Mouse (Mus musculus) neural tube, embryonic 11.5 days (tissue): ENCODE measurements around the gene Cntnap1. TPM values are rescaled to one million over a fixed set of nuclear protein-coding genes. Genes with fewer than 3 reads are reported as not detected.

Experiments used
- ATAC-seq: fragments of 200-750 bp; cut with Nextera tagmentation; 2 replicates; pipeline ENCODE4 v1.8.0; 2017; ENCODE audit warnings: moderate number of reproducible peaks, mild to moderate bottlenecking, moderate TSS enrichment, moderate library complexity; ENCODE audit not compliant: insufficient read depth, low FRiP score, low TSS enrichment
- DNase-seq: peaks from one replicate; pipeline ENCODE4 v3.0.0-alpha.2; 2015; ENCODE audit warnings: low spot score
- H3K27ac ChIP-seq: fragments of 300-500 bp; sonication (generic); 2 replicates; pipeline ENCODE4 v1.5.1; 2014; ENCODE audit warnings: low read depth, mild to moderate bottlenecking, low read length
- H3K27me3 ChIP-seq: fragments of 300-500 bp; sonication (generic); 2 replicates; pipeline ENCODE4 v1.6.1; 2014; ENCODE audit warnings: mild to moderate bottlenecking, low read length, mixed read lengths; ENCODE audit not compliant: control insufficient read depth, insufficient read depth
- H3K36me3 ChIP-seq: fragments of 300-500 bp; sonication (generic); 2 replicates; pipeline ENCODE4 v1.6.1; 2014; ENCODE audit warnings: mild to moderate bottlenecking, low read length, moderate library complexity, mixed read lengths; ENCODE audit not compliant: control insufficient read depth, insufficient read depth
- H3K4me1 ChIP-seq: fragments of 300-500 bp; sonication (generic); 2 replicates; pipeline ENCODE4 v1.6.1; 2014; ENCODE audit warnings: low read length, mixed read lengths; ENCODE audit not compliant: control insufficient read depth, insufficient read depth
- H3K4me2 ChIP-seq: fragments of 300-500 bp; sonication (generic); 2 replicates; pipeline ENCODE4 v1.6.1; 2014; ENCODE audit warnings: low read depth, mild to moderate bottlenecking, moderate library complexity
- H3K4me3 ChIP-seq: fragments of 300-500 bp; sonication (generic); 2 replicates; pipeline ENCODE4 v1.5.1; 2014; ENCODE audit warnings: low read depth, low read length
- H3K9ac ChIP-seq: fragments of 300-500 bp; sonication (generic); 2 replicates; pipeline ENCODE4 v1.6.1; 2014; ENCODE audit warnings: mild to moderate bottlenecking, low read length
- H3K9me3 ChIP-seq: fragments of 300-500 bp; sonication (generic); 2 replicates; pipeline ENCODE4 v1.6.1; 2016; ENCODE audit warnings: low read length; ENCODE audit not compliant: control insufficient read depth
- WGBS: fragments of 180-500 bp; shearing (Covaris S2); extraction: QIAGEN DNeasy Blood & Tissue Kit; methylation state at CpG from one replicate; pipeline ENCODE4 v1.1.7; 2014; 5-methylcytosine and 5-hydroxymethylcytosine counted together
- polyA plus RNA-seq: library from polyadenylated mRNA; unstranded; fragments of >200 nt; fragmentation: Nextera tagmentation; extraction: Ambion mirVana; gene quantifications from 2 replicates; pipeline ENCODE4 v1.2.1, GENCODE M21; 2014

The Cntnap1 gene
- polyA plus RNA-seq, 1 experiment from 2014 or later, result 0.94 TPM

DNA sequence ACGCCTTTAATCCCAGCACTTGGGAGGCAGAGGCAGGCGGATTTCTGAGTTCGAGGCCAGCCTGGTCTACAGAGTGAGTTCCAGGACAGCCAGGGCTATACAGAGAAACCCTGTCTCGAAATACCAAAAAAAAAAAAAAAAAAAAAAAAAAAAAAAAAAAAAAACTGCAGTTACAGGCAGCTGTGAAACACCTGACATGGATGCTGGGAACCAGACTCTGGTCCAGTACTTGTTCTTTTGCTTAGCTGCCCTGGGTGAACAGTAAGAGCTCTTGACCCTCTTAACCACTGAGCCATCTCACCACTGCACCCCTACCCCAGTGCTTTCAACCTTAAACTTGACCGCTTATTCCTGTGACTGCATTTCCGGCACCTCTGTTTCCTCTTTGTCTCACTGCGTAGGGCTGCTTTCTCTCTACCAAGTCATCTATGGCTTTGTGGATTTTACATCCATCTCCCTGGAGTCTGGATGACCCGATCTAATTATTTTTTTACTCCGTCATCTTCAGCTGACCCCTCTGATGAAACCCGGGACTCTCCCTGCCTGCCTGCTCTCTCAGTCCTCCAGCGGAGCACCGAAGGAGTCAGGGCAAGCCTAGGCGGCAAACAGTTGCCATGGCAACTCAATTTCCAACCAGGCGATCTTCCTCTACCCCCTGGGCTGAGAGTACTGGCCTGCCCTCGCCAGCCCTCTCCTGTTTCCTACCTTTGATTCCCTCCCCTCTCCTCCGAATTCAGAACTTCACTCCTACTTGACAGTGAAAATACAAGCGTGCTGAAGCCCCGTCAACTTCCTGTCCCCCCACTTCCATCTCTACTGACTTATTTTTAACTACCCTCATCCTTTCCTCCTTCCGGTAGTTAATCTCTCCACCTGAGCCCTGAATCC is 26.7 kb upstream of the Cntnap1 start:
- 18% methylated on average over 18 of the region's 19 CpGs for WGBS

DNA sequence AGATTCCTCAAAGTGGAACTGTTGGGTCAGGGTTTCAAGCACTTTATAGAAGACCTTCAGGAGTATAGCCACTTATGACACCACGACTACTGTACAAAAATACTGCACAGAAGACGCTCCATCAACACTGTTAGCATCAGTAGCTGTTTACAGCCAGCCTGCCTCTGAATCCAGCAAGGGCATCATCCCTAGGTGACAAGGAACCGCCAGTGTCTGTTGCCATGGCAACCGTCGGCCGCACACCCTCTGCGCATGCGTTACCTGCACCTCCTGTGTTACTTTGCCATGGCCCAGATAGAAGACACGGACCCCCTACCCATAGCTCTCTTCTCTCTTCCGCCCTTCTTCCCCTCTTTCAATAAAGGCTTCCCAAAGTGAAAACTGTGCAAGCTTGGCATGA is 23.9 kb upstream of the Cntnap1 start:
- DNase-seq (peak; percentile 70), ATAC-seq (no peak)
- Histone ChIP-seq H3K36me3 (no peaks in the 10 kb centered on the region), H3K9me3 (no peaks in the 10 kb centered on the region), H3K27ac (no peak overlapping the region), H3K9ac (no peak overlapping the region), H3K4me3 (no peak overlapping the region), H3K4me1 (peaks cover 9% of the 10 kb centered on the region; the same call in 1 of the 2 replicates), H3K4me2 (no peak overlapping the region), H3K27me3 (no peaks in the 10 kb centered on the region)
- 21% methylated on average over 10 of the region's 10 CpGs for WGBS

More for the DNA sequence above, 26.7 kb upstream of the Cntnap1 start:
- peak overlapping the region; percentile 44 for H3K4me2 ChIP-seq
- 0 out of 2 replicates have a peak overlapping the region, but pooled peaks have one; percentile 23 for H3K27ac ChIP-seq
- no peaks in the 10 kb centered on the region for H3K36me3 ChIP-seq
- DNase-seq (peak; percentile 73), ATAC-seq (no peak; the same call in 1 of the 2 replicates)
- peak overlapping the region; percentile 52 for H3K9ac ChIP-seq
- H3K4me1 ChIP-seq, result 0 out of 2 replicates have a peak, but pooled peaks cover 6% of the 10 kb centered on the region
- 0 out of 2 replicates have a peak overlapping the region, but pooled peaks have one; percentile 14 for H3K4me3 ChIP-seq
- no peaks in the 10 kb centered on the region for H3K27me3 ChIP-seq
- H3K9me3 ChIP-seq, result no peaks in the 10 kb centered on the region

DNA sequence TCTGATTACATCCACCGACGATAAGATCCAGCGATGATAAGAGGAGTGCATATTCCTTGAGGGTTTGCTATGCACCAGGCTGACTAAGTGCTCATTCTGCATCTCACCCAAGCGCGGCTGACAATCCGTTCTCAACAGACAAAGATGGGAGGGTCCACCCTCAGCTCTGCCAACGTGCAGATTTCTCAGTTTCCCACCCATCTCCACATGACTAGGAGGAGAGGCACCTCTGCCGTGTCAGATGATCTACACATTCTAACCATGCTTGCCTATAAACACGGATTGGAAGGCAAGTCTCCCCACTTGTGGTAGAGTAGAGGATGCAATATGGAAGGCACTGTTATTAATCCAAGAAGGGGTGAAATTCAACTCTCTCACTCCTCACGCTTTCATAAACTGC is 21.6 kb upstream of the Cntnap1 start:
- no peak overlapping the region for H3K4me3 ChIP-seq
- H3K27ac ChIP-seq, result no peak overlapping the region
- no peak for ATAC-seq
- no peak overlapping the region for H3K9ac ChIP-seq
- no peaks in the 10 kb centered on the region for H3K27me3 ChIP-seq
- H3K4me2 ChIP-seq, result no peak overlapping the region
- no peaks in the 10 kb centered on the region for H3K36me3 ChIP-seq
- no peaks in the 10 kb centered on the region for H3K9me3 ChIP-seq
- H3K4me1 ChIP-seq, result peaks cover 5% of the 10 kb centered on the region; the same call in 1 of the 2 replicates
- DNase-seq, result no peak
- 67% methylated on average over 10 of the region's 10 CpGs for WGBS

DNA sequence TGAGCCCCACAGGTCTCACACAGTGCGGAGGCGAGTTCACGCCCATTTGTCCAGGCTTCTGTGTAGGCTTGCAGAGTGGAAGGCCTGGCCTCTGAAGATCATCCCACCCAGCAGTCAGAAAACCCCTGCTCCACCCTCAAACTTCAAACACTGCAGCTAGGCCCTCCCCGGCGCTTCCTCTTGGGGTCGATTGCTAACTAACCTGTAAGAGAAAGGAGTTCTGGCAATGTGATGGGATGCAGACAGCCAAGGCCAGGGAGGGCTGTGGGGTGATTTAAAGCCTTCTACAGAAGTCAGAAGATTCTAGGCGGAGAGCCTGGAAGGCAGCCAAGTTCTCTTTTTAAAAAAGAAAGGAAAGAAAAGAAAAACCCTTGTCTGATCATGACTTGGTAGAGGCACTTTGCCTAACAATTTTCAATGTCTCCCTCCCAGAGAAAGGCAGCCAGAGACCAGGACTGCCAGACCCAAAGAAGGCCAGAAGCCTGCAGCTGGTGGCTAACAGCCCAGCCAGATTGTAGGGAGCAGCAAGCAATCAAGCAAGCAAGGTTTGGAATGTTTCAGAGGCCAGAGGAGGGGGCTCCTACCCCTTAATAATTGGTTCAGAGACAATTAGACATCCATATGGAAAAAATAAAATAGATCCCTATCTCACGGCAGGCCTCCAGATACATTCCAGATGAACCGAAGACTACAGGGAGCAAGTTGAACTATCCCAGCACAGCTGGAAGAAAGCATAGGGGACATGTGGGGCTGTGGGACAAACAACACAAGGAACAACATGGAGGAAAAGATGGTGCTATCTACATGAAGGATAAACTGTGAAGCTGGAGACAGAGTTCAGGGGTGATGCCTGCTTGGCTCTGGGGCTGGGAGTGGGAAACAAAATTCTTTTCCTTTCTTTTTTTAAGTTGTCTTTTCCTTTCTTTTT is 20.9 kb upstream of the Cntnap1 start:
- no peak overlapping the region for H3K4me3 ChIP-seq
- no peaks in the 10 kb centered on the region for H3K36me3 ChIP-seq
- WGBS, result 41% methylated on average over 9 of the region's 9 CpGs
- DNase-seq, result no peak
- H3K9me3 ChIP-seq, result no peaks in the 10 kb centered on the region
- H3K27ac ChIP-seq, result peak overlapping the region; percentile 23; the same call in 1 of the 2 replicates
- ATAC-seq, result no peak
- no peaks in the 10 kb centered on the region for H3K27me3 ChIP-seq
- no peak overlapping the region for H3K9ac ChIP-seq
- H3K4me1 ChIP-seq, result peaks cover 3% of the 10 kb centered on the region; the same call in 1 of the 2 replicates
- H3K4me2 ChIP-seq, result no peak overlapping the region

DNA sequence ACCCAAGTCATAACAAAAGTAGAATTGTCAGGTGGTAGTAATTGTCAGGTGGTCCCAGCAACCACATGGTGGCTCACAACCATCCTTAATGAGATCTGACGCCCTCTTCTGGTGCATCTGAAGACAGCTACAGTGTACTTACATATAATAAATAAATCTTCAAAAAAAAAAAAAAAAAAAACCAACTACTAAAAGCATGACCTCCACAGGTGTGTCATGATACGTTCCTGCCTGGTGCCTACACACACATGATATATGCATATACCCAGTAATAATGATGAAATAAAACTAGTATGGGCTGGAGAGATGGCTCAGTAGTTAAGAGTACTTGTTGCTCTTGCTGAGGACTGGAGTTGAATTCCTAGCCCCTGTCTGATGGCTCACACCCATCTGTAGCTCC is 19.3 kb upstream of the Cntnap1 start:
- no peaks in the 10 kb centered on the region; the same call in 1 of the 2 replicates for H3K27me3 ChIP-seq
- DNase-seq, result no peak
- H3K27ac ChIP-seq, result no peak overlapping the region
- H3K4me2 ChIP-seq, result no peak overlapping the region
- no peak overlapping the region for H3K4me3 ChIP-seq
- ATAC-seq, result no peak
- H3K36me3 ChIP-seq, result no peaks in the 10 kb centered on the region
- H3K9me3 ChIP-seq, result no peaks in the 10 kb centered on the region
- H3K4me1 ChIP-seq, result peaks cover 3% of the 10 kb centered on the region; the same call in 1 of the 2 replicates
- H3K9ac ChIP-seq, result no peak overlapping the region
- WGBS, result 50% methylated on average over 2 of the region's 2 CpGs

DNA sequence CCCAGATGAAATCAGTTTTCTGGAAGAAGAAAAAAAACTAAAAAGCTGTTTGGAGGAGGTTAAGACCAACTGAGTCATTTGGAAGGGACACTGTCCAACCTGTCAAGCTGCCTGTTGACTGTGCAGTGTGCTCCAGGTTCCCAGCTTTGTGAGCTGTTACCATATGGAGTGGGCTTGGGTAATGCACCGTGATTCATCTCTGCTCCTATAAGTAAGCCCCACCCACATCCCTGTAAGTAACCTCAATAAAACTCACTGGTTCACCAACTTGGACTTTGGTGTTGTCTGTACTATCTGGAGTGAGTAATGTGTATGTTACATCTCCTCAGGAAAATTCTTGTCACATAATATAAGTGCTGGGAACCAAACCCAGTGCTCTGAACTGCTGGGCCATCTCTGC is 17.5 kb upstream of the Cntnap1 start:
- WGBS, result 92% methylated on average over 1 of the region's 1 CpGs
- no peak overlapping the region for H3K9ac ChIP-seq
- ATAC-seq, result no peak
- peaks cover 4% of the 10 kb centered on the region; the same call in 1 of the 2 replicates for H3K27me3 ChIP-seq
- H3K36me3 ChIP-seq, result no peaks in the 10 kb centered on the region
- H3K9me3 ChIP-seq, result no peaks in the 10 kb centered on the region
- H3K4me2 ChIP-seq, result no peak overlapping the region
- DNase-seq, result no peak
- H3K27ac ChIP-seq, result no peak overlapping the region
- H3K4me3 ChIP-seq, result no peak overlapping the region
- H3K4me1 ChIP-seq, result peaks cover 3% of the 10 kb centered on the region; the same call in 1 of the 2 replicates

DNA sequence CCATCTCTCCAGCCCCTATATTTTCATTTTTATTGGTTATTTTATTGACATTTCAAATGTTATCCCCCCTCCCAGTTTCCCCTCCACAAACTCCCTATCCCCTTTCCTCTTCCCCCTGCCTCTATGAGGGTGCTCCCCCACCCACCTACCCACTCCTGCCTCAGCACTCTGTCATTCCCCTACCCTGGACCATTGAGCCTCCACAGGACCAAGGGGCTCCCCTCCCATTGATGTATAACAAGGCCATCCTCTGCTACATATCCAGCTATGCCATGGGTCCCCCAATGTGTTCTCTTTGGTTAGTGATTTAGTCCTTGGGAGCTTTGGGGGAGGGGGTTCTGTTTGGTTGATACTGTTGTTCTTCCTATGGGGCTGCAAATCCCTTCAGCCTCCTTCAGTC is 15.7 kb upstream of the Cntnap1 start:
- no peak overlapping the region for H3K27ac ChIP-seq
- no peaks in the 10 kb centered on the region for H3K36me3 ChIP-seq
- H3K9ac ChIP-seq, result no peak overlapping the region
- H3K4me2 ChIP-seq, result no peak overlapping the region
- ATAC-seq (no peak), DNase-seq (no peak)
- H3K9me3 ChIP-seq, result no peaks in the 10 kb centered on the region
- peaks cover 4% of the 10 kb centered on the region; the same call in 1 of the 2 replicates for H3K27me3 ChIP-seq
- H3K4me1 ChIP-seq, result no peaks in the 10 kb centered on the region; the same call in 1 of the 2 replicates
- H3K4me3 ChIP-seq, result no peak overlapping the region

DNA sequence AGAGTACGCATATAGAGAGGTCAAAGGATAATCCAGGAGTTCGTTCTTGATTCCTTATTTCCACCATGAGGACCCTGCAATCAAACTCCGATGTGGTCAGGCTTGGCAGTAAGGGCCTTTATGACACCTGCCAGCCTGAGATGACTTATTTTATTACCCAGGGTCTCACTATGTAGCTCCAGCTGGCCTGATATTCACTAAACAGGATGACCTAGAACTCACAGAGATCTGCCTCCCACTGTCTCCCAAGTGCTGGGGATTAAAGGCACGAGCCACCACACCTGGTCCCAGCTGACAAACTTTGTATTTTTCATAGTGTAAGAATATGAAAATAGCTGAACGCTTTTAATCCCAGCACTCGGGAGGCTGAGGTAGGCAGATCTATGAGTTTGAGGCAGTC is 15.2 kb upstream of the Cntnap1 start:
- Histone ChIP-seq H3K27ac (no peak overlapping the region), H3K9me3 (no peaks in the 10 kb centered on the region), H3K36me3 (no peaks in the 10 kb centered on the region), H3K4me3 (no peak overlapping the region), H3K4me1 (no peaks in the 10 kb centered on the region), H3K27me3 (peaks cover 4% of the 10 kb centered on the region; the same call in 1 of the 2 replicates), H3K9ac (no peak overlapping the region), H3K4me2 (peak overlapping the region; percentile 51)
- no peak for ATAC-seq
- DNase-seq, result no peak
- 71% methylated on average over 6 of the region's 6 CpGs for WGBS
